Mouse (Mus musculus): ENCODE data around the gene Tmem104. TPM values are rescaled to one million over a fixed set of nuclear protein-coding genes. Genes with fewer than 3 reads are reported as not detected.

Tmem104 gene
- polyA plus RNA-seq, 1 experiment from 2014 or later = 5.1 TPM

GRCm38 (mm10) chr11:115184973-115185372, 2.3 kb upstream of the Tmem104 start:
- Histone ChIP-seq H3K27me3 (no peaks in the 10 kb centered on the region), H3K27ac (no peak overlapping the region), H3K9me3 (replicated peaks) (no peaks in the 10 kb centered on the region; the same call in 1 of the 2 replicates), H3K4me2 (no peak overlapping the region), H3K9ac (0 out of 2 replicates have a peak overlapping the region, but pooled peaks have one; percentile 29), H3K4me1 (replicated peaks) (peaks cover 52% of the 10 kb centered on the region), H3K4me3 (replicated peaks) (no peak overlapping the region), H3K36me3 (peaks cover 18% of the 10 kb centered on the region)
- ATAC-seq (ENCODE audit: low read depth) (no peak), DNase-seq (no peak)
- WGBS (ENCODE audit: insufficient replicate concordance) = 27% methylated on average over 4 of the region's 4 CpGs

GRCm38 (mm10) chr11:115187693-115188092, 406 bp downstream of the Tmem104 start, which contains the start of gene Nat9:
TSS of gene Nat9 (minus strand) at chr11:115187859.
- Histone ChIP-seq H3K27ac (peak within 1 kb of the TSS; percentile 80), H3K27me3 (no peaks in the 10 kb centered on the region), H3K4me1 (replicated peaks) (peaks cover 67% of the 10 kb centered on the region), H3K36me3 (peaks cover 8% of the 10 kb centered on the region; the same call in 1 of the 2 replicates), H3K9me3 (replicated peaks) (no peaks in the 10 kb centered on the region; the same call in 1 of the 2 replicates), H3K9ac (peak within 1 kb of the TSS; percentile 83), H3K4me3 (replicated peaks) (peak within 1 kb of the TSS; percentile 75), H3K4me2 (peak within 1 kb of the TSS; percentile 97)
- ATAC-seq (ENCODE audit: low read depth) (peak; percentile 33), DNase-seq (no peak)
- WGBS (ENCODE audit: insufficient replicate concordance) = 4% methylated on average over 12 of the region's 12 CpGs

- no peaks in the 10 kb centered on the region for H3K27me3 ChIP-seq
- WGBS (ENCODE audit: insufficient replicate concordance) = 32% methylated on average over 13 of the region's 13 CpGs
- H3K9me3 ChIP-seq (replicated peaks) = no peaks in the 10 kb centered on the region; the same call in 1 of the 2 replicates
- H3K27ac ChIP-seq = peak overlapping the region; percentile 80
- H3K9ac ChIP-seq = peak overlapping the region; percentile 83; the same call in 1 of the 2 replicates
- ATAC-seq (ENCODE audit: low read depth) (no peak), DNase-seq (no peak)
- peak overlapping the region; percentile 75; the same call in 1 of the 2 replicates for H3K4me3 ChIP-seq (replicated peaks)
- peaks cover 65% of the 10 kb centered on the region for H3K4me1 ChIP-seq (replicated peaks)
- H3K4me2 ChIP-seq = peak overlapping the region; percentile 97
- peaks cover 8% of the 10 kb centered on the region; the same call in 1 of the 2 replicates for H3K36me3 ChIP-seq
Observed at GRCm38 (mm10) chr11:115188539-115189231, 1.4 kb downstream of the Tmem104 start.

GRCm38 (mm10) chr11:115189304-115189703, 2.0 kb downstream of the Tmem104 start:
- H3K4me2 ChIP-seq = peak overlapping the region; percentile 97
- H3K9me3 ChIP-seq (replicated peaks) = no peaks in the 10 kb centered on the region; the same call in 1 of the 2 replicates
- no peak for DNase-seq
- no peak overlapping the region for H3K4me3 ChIP-seq (replicated peaks)
- peak overlapping the region; percentile 60 for H3K27ac ChIP-seq
- 67% methylated on average over 6 of the region's 6 CpGs for WGBS (ENCODE audit: insufficient replicate concordance)
- no peak for ATAC-seq (ENCODE audit: low read depth)
- H3K27me3 ChIP-seq = no peaks in the 10 kb centered on the region
- peaks cover 8% of the 10 kb centered on the region; the same call in 1 of the 2 replicates for H3K36me3 ChIP-seq
- no peak overlapping the region for H3K9ac ChIP-seq
- H3K4me1 ChIP-seq (replicated peaks) = peaks cover 67% of the 10 kb centered on the region

- Histone ChIP-seq H3K9ac (peak overlapping the region; percentile 18; the same call in 1 of the 2 replicates), H3K4me3 (replicated peaks) (no peak overlapping the region), H3K4me2 (0 out of 2 replicates have a peak overlapping the region, but pooled peaks have one; percentile 28), H3K27me3 (no peaks in the 10 kb centered on the region), H3K36me3 (peaks cover 12% of the 10 kb centered on the region; the same call in 1 of the 2 replicates), H3K9me3 (replicated peaks) (no peaks in the 10 kb centered on the region; the same call in 1 of the 2 replicates), H3K27ac (peak overlapping the region; percentile 61), H3K4me1 (replicated peaks) (peaks cover 71% of the 10 kb centered on the region)
- no peak for DNase-seq
- no peak for ATAC-seq (ENCODE audit: low read depth)
- WGBS (ENCODE audit: insufficient replicate concordance) = 21% methylated on average over 9 of the region's 9 CpGs
Observed at GRCm38 (mm10) chr11:115192180-115192579, 4.9 kb downstream of the Tmem104 start.

- WGBS (ENCODE audit: insufficient replicate concordance) = 22% methylated on average over 6 of the region's 6 CpGs
- peak; percentile 22; the same call in 1 of the 2 replicates for ATAC-seq (ENCODE audit: low read depth)
Observed at GRCm38 (mm10) chr11:115194693-115195092, 7.4 kb downstream of the Tmem104 start.

GRCm38 (mm10) chr11:115195933-115196332, 8.6 kb downstream of the Tmem104 start:
- peak; percentile 76 for ATAC-seq (ENCODE audit: low read depth)
- 10% methylated on average over 5 of the region's 5 CpGs for WGBS (ENCODE audit: insufficient replicate concordance)

More at GRCm38 (mm10) chr11:115194693-115195092, 7.4 kb downstream of the Tmem104 start:
- no peaks in the 10 kb centered on the region; the same call in 1 of the 2 replicates for H3K9me3 ChIP-seq (replicated peaks)
- H3K4me1 ChIP-seq (replicated peaks) = peaks cover 50% of the 10 kb centered on the region
- H3K4me2 ChIP-seq = 0 out of 2 replicates have a peak overlapping the region, but pooled peaks have one; percentile 15
- DNase-seq = no peak
- H3K36me3 ChIP-seq = peaks cover 23% of the 10 kb centered on the region
- H3K27me3 ChIP-seq = no peaks in the 10 kb centered on the region
- H3K27ac ChIP-seq = no peak overlapping the region
- H3K4me3 ChIP-seq (replicated peaks) = no peak overlapping the region
- H3K9ac ChIP-seq = no peak overlapping the region

GRCm38 (mm10) chr11:115197558-115197957, 10.3 kb downstream of the Tmem104 start:
- H3K4me2 ChIP-seq = no peak overlapping the region
- H3K36me3 ChIP-seq = peaks cover 33% of the 10 kb centered on the region
- no peak overlapping the region for H3K27ac ChIP-seq
- no peak overlapping the region for H3K9ac ChIP-seq
- no peak for ATAC-seq (ENCODE audit: low read depth)
- no peak overlapping the region for H3K4me3 ChIP-seq (replicated peaks)
- no peak for DNase-seq
- 71% methylated on average over 8 of the region's 8 CpGs for WGBS (ENCODE audit: insufficient replicate concordance)
- H3K9me3 ChIP-seq (replicated peaks) = no peaks in the 10 kb centered on the region
- no peaks in the 10 kb centered on the region for H3K27me3 ChIP-seq
- peaks cover 33% of the 10 kb centered on the region for H3K4me1 ChIP-seq (replicated peaks)

More at GRCm38 (mm10) chr11:115195933-115196332, 8.6 kb downstream of the Tmem104 start:
- Histone ChIP-seq H3K9me3 (replicated peaks) (no peaks in the 10 kb centered on the region), H3K27ac (no peak overlapping the region), H3K4me1 (replicated peaks) (peaks cover 46% of the 10 kb centered on the region), H3K36me3 (peaks cover 22% of the 10 kb centered on the region), H3K4me3 (replicated peaks) (no peak overlapping the region), H3K9ac (no peak overlapping the region), H3K27me3 (no peaks in the 10 kb centered on the region), H3K4me2 (no peak overlapping the region)
- no peak for DNase-seq

- Histone ChIP-seq H3K4me1 (replicated peaks) (peaks cover 31% of the 10 kb centered on the region), H3K4me2 (no peak overlapping the region), H3K27me3 (no peaks in the 10 kb centered on the region), H3K36me3 (peaks cover 42% of the 10 kb centered on the region), H3K4me3 (replicated peaks) (no peak overlapping the region), H3K9ac (no peak overlapping the region), H3K9me3 (replicated peaks) (no peaks in the 10 kb centered on the region), H3K27ac (no peak overlapping the region)
- ATAC-seq (ENCODE audit: low read depth) = no peak
- DNase-seq = no peak
- WGBS (ENCODE audit: insufficient replicate concordance) = 74% methylated on average over 12 of the region's 12 CpGs
Observed at GRCm38 (mm10) chr11:115198932-115199384, 11.7 kb downstream of the Tmem104 start.

GRCm38 (mm10) chr11:115200520-115200919, 13.2 kb downstream of the Tmem104 start:
- H3K9ac ChIP-seq = no peak overlapping the region
- 77% methylated on average over 4 of the region's 4 CpGs for WGBS (ENCODE audit: insufficient replicate concordance)
- ATAC-seq (ENCODE audit: low read depth) (no peak), DNase-seq (no peak)
- H3K4me2 ChIP-seq = no peak overlapping the region
- no peak overlapping the region for H3K27ac ChIP-seq
- peaks cover 52% of the 10 kb centered on the region for H3K36me3 ChIP-seq
- no peak overlapping the region for H3K4me3 ChIP-seq (replicated peaks)
- no peaks in the 10 kb centered on the region for H3K9me3 ChIP-seq (replicated peaks)
- peaks cover 16% of the 10 kb centered on the region for H3K4me1 ChIP-seq (replicated peaks)
- no peaks in the 10 kb centered on the region for H3K27me3 ChIP-seq

- Histone ChIP-seq H3K27ac (no peak overlapping the region), H3K4me3 (replicated peaks) (no peak overlapping the region), H3K4me1 (replicated peaks) (no peaks in the 10 kb centered on the region), H3K4me2 (no peak overlapping the region), H3K27me3 (no peaks in the 10 kb centered on the region), H3K9ac (no peak overlapping the region), H3K36me3 (peaks cover 64% of the 10 kb centered on the region), H3K9me3 (replicated peaks) (no peaks in the 10 kb centered on the region)
- DNase-seq = peak; percentile 52
- peak; percentile 60 for ATAC-seq (ENCODE audit: low read depth)
- WGBS (ENCODE audit: insufficient replicate concordance) = 19% methylated on average over 12 of the region's 12 CpGs
Observed at GRCm38 (mm10) chr11:115202316-115202715, 15.0 kb downstream of the Tmem104 start.
